Mouse (Mus musculus) thymus, adult 18-20 months (tissue): ENCODE data around the gene Trim31.
A peak's percentile ranks its signal among the peaks of the same experiment; 100 is the strongest.

ENCODE experiments used
- DNase-seq, 2 experiments: peaks; one replicate each; pipeline ENCODE4 v3.0.0; 2022; ENCODE audit warnings: mixed read lengths in 2 of 2

The Trim31 gene

GRCm38 (mm10) chr17:36897065-36897464 is 853 bp upstream of the Trim31 start:
- DNase-seq, result no peak

GRCm38 (mm10) chr17:36899376-36899775 is 1.5 kb downstream of the Trim31 start:
- no peak for DNase-seq

GRCm38 (mm10) chr17:36900001-36900400 is 2.1 kb downstream of the Trim31 start:
- DNase-seq, result no peak

- DNase-seq, result no peak
These were observed 2.8 kb downstream of the Trim31 start for GRCm38 (mm10) chr17:36900691-36901090.

- DNase-seq, result no peak
These were observed 5.7 kb downstream of the Trim31 start for GRCm38 (mm10) chr17:36903651-36904050.

- DNase-seq, result no peak
These were observed 10.3 kb downstream of the Trim31 start for GRCm38 (mm10) chr17:36908235-36908634.

- no peak for DNase-seq
These were observed 11.9 kb downstream of the Trim31 start for GRCm38 (mm10) chr17:36909802-36910201.

GRCm38 (mm10) chr17:36912031-36912430 is 14.1 kb downstream of the Trim31 start:
- DNase-seq, result no peak

- peak; percentile 25 to 35 for DNase-seq
These were observed 16.2 kb downstream of the Trim31 start for GRCm38 (mm10) chr17:36914108-36914507.

- DNase-seq, result peak; percentile 19 to 35
These were observed 17.2 kb downstream of the Trim31 start for GRCm38 (mm10) chr17:36915076-36915475.

GRCm38 (mm10) chr17:36920239-36920638 is 22.3 kb downstream of the Trim31 start:
- DNase-seq, result no peak

- no peak for DNase-seq
These were observed 24.8 kb downstream of the Trim31 start for GRCm38 (mm10) chr17:36922715-36923114.

GRCm38 (mm10) chr17:36923491-36923890 is 25.6 kb downstream of the Trim31 start:
- no peak for DNase-seq

GRCm38 (mm10) chr17:36927496-36928120 is 29.7 kb downstream of the Trim31 start:
- DNase-seq, result no peak

GRCm38 (mm10) chr17:36929236-36929932 is 31.5 kb downstream of the Trim31 start:
- no peak for DNase-seq

GRCm38 (mm10) chr17:36930233-36930632 is 32.3 kb downstream of the Trim31 start:
- DNase-seq, result no peak

GRCm38 (mm10) chr17:36931130-36931529 is 33.2 kb downstream of the Trim31 start:
- no peak for DNase-seq

- DNase-seq, result no peak
These were observed 33.9 kb downstream of the Trim31 start for GRCm38 (mm10) chr17:36931806-36932205.

GRCm38 (mm10) chr17:36938056-36938455 is 40.1 kb downstream of the Trim31 start:
- DNase-seq, result no peak

GRCm38 (mm10) chr17:36942391-36942790 is 44.5 kb downstream of the Trim31 start:
- peak; percentile 35 to 43 for DNase-seq

- DNase-seq, result peak in 1 of 2 experiments; percentile 19
These were observed 45.0 kb downstream of the Trim31 start, which contains the start of gene Rnf39 for GRCm38 (mm10) chr17:36942791-36943471. Rnf39 (plus strand) TSS chr17:36942918.

- DNase-seq, result no peak
These were observed 45.8 kb downstream of the Trim31 start for GRCm38 (mm10) chr17:36943691-36944090.

- DNase-seq, result peak; percentile 52 to 66
These were observed 46.3 kb downstream of the Trim31 start for GRCm38 (mm10) chr17:36944121-36944775.
